Mouse (Mus musculus) fat pad, adult 2 months (tissue): Measurements from ENCODE around the gene Lyg1.
"Not testable (repeated sequence)": the region's sequence is repeated elsewhere in the genome, so short reads cannot be mapped to it uniquely, and the experiment has no call there.

ENCODE experiments used
- DNase-seq: peaks from one replicate; pipeline ENCODE4 v3.0.0-alpha.2; 2011; ENCODE audit warnings: low read depth, low spot score; ENCODE audit errors: extremely low read depth

The Lyg1 gene

DNA sequence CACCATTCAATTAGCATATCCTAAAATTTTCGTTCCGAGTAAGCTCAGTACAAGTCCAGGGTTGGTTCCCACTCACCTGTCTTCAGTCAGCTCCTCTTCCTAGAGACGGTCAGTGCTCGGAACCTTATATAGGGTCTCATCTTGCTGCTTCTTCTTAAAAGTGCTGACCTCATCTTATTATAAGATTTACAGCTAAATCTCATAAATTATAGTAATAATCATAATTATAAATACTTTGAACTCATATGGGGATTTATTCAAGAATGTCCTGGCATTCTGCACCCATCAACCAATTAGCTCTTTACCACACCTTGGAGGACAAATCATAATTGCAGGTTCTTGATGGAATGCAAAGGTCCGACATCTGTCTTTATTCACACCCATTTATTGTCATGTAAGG is at the start of gene Lyg1:
Gene Lyg1 (minus strand): TSS at position 101 of the 400 bp plus-strand sequence.
- DNase-seq = no peak

DNA sequence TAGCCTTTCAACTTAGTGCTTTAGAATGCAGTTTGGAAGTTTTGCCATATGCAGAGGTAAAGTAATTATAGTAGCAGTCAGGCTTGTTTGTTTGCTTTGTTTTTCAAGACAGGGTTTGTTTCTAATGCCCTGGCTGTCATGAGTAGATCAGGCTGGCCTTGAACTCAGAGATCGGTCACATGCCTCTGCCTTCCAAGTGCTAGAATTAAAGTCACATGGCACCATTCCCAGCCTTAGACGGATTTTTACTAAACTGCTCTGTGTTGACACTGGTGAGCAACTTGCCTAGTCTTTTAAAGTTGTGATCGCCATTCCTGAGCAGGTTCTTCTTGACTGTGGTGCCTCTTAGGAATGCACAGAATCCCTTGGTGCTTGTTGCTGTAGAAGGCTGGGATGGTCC is 49.2 kb upstream of the Lyg1 start:
- no peak for DNase-seq

DNA sequence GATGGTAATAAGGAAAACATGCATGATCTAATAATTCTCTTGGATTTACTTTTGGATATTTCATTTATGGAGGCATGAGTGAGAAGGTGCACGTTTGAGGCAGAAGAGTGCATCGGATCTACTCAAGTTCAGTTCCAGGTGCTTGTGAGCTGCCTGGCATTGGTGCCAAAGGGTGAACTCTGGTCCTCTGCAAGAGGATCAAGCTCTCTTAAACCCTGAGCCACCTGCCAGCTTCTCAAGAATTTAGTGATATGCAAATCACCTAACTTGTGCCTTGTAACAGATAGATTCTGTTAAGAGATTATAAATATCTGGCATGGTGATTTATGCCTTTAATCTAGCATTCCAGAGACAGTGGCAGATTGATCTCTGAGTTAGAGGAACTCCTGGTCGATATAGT is 45.5 kb upstream of the Lyg1 start:
- no peak for DNase-seq

DNA sequence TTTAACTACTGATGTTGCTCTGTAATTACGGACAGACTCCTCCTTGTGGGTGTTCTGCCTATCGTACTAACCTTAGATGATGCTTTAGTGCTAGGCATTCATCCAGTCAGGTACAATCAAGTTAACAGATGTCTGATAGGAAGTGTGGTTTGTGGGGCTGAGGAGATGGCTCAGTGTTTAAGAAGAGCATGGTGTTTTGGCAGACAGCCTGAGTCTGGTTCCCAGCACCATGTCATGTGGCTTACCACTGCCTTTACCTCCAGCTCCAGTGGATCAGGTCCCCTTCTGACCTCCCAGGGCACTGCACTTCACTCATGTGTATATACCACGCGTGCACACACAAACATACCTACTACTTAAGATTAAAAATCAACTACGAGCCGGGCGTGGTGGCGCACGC is 44.4 kb upstream of the Lyg1 start:
- no peak for DNase-seq

DNA sequence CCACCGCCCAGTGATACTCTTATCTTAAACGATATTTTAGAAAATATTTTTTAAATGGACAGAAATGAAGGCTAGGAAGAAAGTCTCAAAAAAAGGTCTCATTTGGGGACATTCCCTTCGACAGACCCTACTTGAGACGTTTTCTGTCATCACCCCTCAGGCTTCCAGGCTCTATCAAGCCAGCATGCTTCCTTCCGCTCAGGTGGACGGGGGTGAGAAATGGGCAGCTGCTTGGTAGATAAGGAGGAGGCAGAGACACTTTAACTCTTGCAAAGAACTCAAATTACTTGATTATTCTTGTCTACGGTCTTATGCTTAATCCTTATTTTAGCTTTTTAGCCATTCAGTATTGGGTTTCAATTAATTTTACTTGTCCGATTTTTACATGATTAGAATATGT is 43.3 kb upstream of the Lyg1 start:
- DNase-seq = no peak

DNA sequence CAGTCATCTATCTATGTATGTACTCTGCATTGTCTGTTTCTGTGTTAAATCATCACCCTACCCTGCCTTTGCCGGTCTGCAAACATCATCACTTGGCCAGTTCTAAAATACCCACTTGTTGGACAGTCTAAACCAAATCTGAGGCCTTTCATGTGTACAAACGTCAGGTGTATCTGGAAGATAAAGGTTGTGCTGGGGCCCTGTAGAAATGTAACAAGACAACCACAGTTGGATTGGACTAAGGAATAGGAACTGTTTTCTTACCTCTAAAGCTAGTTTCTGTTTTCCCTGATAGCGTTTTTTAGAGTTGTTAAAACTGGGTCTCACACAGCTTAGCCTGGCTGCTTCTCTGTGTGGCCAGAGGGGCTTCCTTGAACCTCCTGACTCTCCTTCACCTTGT is 42.0 kb upstream of the Lyg1 start:
- no peak for DNase-seq

DNA sequence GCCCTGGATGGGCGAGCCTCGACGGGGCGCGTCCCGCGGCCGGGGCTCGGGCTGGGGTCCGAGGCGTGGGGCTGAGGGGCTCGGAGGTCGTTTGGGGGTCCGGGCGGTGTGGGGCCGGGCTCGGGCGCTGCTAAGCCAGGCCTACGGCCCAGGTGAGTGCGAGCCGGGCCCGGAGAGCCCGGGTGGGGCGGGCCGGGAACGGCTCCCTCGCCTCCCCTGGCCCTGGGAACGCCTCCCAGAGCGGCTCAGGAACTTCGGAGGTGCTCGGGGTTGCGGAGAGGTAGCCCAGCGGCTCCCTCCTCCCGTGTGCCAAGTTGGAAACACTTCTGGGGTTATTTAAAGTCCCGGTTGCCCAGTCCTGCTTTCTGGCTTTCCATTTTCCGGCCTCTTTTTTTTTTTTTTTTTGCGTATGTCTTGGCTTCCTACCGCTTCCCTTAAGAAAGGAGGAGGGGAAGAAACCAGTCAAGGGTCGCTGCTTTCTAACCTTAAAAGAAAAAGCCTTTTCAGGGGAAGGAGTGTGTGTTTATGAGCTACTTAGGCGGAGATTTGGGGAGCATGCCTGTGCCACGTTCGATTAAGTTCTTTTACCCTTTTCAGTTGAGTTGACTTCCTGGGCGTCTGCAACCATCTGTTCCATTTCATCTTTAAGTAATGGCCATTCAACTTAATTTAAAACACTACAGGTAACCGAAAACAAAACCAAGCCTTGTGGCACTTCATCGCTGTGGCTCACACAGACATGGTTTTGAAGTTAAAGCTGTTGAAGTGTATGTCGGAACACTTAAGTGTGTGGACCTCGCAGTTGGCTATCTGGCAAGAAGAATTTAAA is 41.0 kb upstream of the Lyg1 start:
- DNase-seq = no peak

DNA sequence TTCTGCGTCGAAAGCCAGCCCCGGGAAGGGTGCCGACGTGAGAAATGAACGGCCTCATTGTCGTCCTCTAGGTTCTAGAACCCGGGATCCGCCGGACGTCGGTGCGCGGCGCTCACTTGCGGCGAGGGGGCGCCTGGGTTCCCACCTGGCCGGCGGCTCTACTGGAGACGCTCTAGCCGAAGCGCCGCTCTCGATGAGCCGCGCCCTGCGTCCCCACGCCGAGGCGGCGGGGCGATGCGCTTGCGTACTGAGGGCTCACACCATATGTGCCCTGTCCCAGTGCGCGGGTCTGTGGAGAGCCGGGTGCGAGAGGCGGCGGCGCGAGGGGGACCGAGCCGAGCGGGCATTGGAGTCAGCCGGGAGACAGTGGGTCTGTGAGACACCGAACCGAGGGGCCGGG is 40.3 kb upstream of the Lyg1 start, which contains the start of the genes Txndc9 and Eif5b:
Gene Txndc9 (minus strand): TSS at position 27 of the 400 bp plus-strand sequence.
Gene Eif5b (plus strand): TSS at position 144 of the 400 bp plus-strand sequence.
- no peak for DNase-seq

DNA sequence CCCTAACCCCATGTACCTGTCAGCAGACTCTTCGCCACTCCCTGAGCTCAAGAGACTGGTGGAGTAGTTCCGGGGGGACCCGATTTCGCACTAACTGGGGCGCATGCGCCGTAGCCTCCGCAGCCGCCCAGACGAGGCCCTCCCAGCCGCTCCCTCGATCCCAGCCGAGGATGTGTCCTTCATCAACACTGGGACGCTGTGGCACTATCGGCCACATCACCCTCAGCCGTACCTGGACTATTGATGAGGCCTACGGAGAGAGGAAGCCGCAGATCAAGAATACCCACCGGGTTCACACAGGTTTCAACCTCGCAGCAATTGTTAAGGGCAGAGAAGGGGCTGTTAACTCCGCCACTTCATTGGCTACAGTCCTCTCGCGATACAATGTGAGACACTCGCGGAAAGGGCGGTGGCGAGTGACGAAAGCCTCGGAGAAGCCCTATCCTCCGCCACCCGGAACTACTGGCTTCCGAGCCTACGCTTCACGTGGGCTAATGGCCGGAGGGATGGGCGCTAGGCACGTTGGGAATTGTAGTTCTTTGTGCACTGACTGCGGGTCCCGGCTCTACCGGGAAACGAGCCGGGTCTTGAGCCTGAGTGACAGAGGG is 39.4 kb upstream of the Lyg1 start:
- peak; percentile 88 for DNase-seq

DNA sequence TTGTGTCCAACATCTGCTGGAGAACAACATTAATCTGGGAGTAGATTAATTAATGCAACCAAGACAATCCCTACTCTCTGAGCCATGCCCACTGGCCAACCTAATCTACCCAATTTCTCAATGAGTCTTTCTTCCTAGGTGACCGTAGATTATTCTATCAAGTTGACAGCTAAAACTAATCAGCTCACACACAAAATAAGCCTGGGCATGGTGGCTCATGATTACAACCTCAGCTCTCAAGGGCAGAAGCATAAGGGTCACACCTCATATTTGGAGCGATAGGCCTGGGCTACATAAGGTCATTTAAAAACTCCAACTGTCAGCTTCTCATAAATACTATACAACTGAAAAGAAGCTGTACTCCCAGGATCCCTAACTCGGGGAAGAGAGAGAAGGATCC is 38.7 kb upstream of the Lyg1 start:
- no peak for DNase-seq

DNA sequence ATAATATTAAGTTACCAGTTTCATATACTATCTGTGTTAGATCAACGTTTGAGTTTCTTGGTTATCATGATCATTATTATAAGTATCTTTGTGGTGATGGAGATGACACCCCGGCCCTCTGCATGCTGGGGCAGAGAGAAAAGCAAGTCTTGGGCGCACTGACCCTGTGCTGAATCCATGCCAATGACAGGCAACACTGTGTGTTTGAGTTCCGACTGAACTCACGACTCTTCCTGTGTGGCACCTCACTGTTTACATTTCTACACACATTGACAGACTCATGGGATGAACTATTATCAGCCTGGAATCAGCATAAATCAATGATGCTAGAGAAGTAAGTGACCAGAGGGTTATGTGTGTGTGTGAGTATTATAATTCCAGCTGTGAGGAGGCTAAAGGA is 30.3 kb upstream of the Lyg1 start:
- DNase-seq = no peak

DNA sequence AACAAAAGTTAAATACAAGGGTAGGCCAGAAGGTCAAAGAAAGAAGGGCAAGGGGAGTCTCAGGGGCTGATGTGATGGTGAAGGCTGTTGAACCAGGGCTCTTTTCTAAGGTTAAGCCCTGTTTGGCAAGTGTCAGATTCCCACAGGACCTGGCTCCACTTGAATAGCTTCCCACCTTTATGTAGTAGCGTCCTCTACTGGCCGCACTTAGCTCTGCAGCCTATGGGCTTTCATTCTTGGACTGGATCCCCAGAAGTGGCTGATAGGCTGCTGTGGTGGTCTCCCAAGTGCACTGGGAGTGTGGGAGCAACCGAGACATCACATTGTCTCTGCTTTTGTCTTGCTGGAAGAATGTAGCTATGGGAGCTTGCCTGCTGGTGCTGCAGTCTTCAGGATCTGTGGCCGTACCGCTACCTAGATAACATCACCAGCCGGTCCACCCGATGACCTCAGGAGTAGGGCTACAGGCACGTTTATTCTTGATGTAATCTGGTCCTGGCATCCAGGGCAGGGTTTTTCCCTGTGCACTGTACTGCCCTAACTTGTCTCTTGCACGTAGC is 28.3 kb upstream of the Lyg1 start:
- DNase-seq = no peak

DNA sequence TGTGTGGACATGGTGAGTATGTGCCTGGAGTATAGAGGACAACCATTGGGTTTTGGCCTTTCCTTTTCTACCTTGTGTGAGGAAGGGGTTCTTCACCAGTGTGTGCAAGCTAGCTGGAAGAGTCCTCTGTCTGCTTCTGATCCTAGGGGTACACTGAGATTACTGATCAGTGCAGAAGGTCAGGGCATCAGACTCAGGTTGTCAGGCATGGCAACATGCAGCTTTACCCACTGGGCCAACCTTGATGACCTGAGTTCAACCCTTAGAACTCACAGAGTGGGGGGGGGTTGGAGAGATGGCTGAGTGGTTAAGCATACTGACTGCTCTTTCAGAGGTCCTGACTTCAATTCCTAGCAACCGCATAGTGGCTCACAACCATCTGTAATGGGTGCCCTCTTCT is 26.8 kb upstream of the Lyg1 start:
- no peak for DNase-seq

DNA sequence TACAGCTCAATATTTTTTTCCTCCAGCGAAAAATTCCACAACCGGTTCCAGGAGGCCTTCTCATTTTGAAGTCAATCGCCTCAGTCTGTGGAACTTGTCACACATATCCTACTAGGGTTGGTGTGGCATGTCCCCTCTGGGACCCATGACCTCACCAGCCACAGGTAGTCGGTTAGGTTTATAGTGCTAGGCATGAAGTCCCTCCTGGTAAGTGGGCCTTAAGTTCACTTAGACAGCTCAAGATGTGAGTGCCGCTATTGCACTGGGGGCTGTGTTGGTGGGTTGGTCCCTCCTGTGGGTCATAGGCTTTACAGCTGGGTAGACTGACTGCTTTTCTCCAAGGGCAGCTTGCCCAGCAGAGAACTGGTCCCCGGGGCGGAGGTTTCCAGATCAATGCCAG is 19.7 kb upstream of the Lyg1 start:
- DNase-seq = no peak

DNA sequence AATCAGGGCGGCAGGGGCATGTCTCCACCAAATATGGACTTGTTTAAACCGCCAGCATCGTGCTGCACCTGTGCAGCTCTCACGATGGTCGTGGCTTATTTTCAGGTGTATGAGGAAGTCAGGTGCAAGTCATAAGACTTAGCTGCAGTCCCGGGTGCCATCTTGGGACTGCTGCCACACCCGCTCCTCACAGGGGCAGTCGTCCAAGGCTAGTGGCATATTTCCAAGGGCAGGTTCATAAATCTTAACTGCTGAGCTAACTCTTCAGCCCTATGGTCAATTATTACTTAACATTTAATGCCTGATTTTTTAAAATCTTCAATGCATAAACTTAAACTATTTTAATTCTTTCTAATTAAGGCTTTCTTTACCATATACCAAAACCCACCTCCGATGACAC is 19.1 kb upstream of the Lyg1 start:
- DNase-seq = not testable (repeated sequence)

DNA sequence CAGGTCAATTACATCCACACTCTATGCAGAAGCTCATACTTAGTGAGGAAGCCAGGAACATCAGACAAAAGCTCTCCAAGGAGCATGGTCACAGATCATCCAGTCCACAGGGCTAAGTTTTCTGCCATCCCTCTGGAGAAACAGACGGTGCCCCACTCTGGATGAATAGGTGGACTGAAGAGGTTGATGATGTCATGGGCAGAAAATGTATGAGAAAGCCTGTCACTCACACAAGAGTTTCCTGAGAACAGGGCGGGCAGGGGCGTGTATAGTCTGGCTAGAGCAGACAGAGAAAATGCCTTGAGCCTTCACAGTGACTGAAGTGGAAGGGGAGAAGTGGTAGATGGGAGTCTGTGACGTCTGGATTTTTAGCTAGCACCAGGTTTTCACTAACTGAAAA is 14.0 kb upstream of the Lyg1 start:
- DNase-seq = no peak

DNA sequence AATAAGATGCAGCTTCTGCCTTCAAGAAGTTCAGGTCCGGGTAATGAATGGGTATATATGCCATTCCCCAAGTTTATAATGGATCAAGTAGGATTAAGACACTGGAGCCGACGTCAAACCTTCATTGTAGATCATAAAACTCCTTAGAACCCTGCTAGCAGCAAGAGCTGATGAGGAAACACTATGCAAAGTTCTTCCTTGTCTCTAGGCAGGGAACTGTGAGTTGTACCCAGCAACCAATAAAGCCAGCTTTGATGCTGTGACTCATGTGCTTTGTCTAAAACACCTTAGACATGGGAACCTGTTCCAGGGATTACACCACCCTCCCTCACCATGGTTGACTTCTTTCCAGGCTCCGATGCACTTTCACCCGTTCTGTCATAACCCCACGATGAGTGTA is 11.2 kb upstream of the Lyg1 start:
- peak; percentile 86 for DNase-seq

DNA sequence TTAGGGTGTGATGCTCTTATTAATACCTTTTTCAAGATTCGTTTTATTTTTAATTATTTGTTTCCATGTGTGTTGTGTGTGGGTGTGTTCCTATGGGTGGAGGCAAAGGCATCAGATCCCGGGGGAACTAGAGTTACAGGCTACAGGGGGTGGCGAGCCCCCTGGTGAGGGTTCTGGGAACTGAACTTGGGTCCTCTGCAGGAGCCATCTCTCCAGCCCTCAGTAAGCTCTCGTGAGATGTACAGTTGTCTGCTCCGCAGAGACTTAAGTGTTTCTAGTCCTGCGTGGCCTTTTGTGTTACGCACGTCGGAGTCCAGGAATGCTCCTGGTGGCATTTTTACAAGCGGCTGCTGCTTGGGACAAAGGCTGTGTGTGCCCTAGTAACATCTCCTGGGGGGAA is 8.0 kb upstream of the Lyg1 start:
- no peak for DNase-seq

DNA sequence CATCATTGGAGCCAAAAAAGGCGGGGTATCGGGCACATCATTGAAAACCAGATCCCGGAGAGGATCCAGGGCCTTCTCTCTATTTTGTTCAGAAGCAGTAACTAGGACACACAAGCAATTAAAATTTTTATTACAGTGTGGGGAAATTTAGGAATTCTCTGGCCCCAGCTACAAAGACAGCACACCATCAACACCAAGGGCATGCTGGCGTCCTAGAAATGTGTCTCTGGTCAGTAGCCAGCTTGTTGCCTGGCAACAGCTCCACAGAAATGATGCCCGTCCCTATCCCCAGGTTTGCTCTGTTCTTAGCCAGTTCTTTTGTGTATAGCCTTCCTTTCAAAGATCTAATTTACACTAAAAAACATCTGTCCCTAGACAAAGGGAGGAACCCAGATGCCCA is 1.9 kb upstream of the Lyg1 start:
- no peak for DNase-seq

DNA sequence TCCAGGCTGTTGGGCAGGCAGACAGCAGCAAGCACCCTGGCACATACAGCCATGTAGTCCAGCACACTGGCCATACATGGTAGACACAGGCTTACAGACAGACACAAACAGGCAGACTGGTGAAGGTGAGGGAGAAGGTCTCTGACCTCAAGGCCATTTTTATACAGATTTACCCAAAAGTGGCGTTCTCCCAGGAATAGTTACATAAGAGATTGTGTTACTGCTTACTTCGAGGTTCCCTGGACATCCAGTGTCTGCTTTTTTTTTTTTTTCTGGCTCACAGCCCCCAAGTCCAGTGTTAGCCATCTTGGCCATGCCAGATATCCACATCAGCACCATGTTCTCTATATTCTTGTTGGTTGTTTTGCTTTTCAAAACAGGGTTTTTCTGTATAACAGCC is 957 bp upstream of the Lyg1 start:
- DNase-seq = no peak

DNA sequence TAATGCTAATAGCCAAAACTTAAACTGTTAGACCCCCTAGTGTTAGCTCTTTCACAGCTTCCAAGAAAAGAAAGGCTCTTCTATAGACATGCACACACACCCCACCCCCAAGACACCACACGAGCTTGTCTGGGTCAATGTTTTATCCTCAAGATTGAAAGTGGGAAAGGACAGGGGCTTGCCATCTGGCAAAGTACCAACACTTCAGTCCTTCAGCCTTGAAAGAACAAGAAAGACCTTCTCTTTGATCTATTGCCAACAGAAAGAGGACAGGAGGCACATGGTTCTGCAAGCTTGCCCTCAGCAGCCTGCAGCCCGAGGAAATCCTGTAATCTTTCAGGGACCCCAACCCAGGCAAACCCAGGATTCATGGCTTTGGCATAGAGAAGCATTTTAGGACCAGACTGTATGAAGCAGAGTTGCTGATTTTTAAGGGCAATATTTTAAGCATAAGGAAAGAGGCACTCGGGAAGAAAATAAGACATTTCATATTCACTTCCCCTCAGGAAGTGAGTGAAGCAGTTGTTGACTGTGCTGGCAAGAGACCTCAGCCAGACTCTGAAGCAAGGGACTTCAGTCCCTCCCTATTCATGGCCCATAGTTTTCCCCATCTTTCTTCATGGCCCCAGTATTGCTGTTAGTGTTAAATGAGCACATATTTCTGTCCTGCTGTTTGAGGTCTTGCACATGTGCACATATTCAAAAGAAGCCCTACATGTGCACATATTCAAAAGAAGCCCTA is 698 bp downstream of the Lyg1 start:
- no peak for DNase-seq

DNA sequence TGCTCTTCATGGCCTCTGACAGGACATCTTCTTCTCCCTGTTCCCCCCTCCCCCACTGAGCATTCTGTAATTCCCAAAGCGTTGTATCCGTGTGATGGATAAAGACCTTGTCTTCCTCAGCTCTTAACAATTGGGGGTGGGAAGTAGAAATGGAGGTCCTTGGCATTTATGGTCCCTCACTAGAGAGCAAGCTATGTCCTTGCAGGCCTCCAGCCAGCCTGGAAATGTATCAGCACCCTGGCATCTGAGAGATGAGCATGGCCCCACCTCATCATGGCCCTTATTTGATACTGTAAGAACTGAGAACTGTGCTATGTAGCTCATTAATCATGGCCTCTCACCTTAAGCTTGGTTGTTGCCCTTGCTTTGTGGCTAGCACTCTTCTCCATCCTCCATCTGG is 2.3 kb downstream of the Lyg1 start:
- DNase-seq = no peak
